Mouse (Mus musculus) fibroblast of lung, adult 2 months (primary cell): ENCODE results near the gene Lefty2.

Experiments used
- DNase-seq: peaks from one replicate; pipeline ENCODE4 v3.0.0-alpha.2; 2011; ENCODE audit warnings: low read depth

Lefty2 gene

GRCm38 (mm10) chr1:180892808-180893207 lies at the start of gene Lefty2:
Lefty2 (plus strand) TSS chr1:180893108.
- DNase-seq = no peak

GRCm38 (mm10) chr1:180848114-180848510 lies 44.8 kb upstream of the Lefty2 start:
- DNase-seq = peak; percentile 73

- DNase-seq = no peak
Measured at GRCm38 (mm10) chr1:180848511-180849241, 44.2 kb upstream of the Lefty2 start.

- no peak for DNase-seq
Measured at GRCm38 (mm10) chr1:180849701-180850301, 43.1 kb upstream of the Lefty2 start.

- peak; percentile 99 for DNase-seq
Measured at GRCm38 (mm10) chr1:180850316-180851270, 42.3 kb upstream of the Lefty2 start, which contains the start of gene Sde2. Sde2 (plus strand) TSS chr1:180851127.

- DNase-seq = no peak
Measured at GRCm38 (mm10) chr1:180858763-180859162, 34.1 kb upstream of the Lefty2 start.

- no peak for DNase-seq
Measured at GRCm38 (mm10) chr1:180860030-180860429, 32.9 kb upstream of the Lefty2 start.

- no peak for DNase-seq
Measured at GRCm38 (mm10) chr1:180863606-180864005, 29.3 kb upstream of the Lefty2 start.

GRCm38 (mm10) chr1:180866001-180866400 lies 26.9 kb upstream of the Lefty2 start:
- DNase-seq = no peak

- no peak for DNase-seq
Measured at GRCm38 (mm10) chr1:180870122-180870650, 22.7 kb upstream of the Lefty2 start.

- DNase-seq = no peak
Measured at GRCm38 (mm10) chr1:180873861-180874484, 18.9 kb upstream of the Lefty2 start.

GRCm38 (mm10) chr1:180874615-180875014 lies 18.3 kb upstream of the Lefty2 start:
- no peak for DNase-seq

GRCm38 (mm10) chr1:180875126-180875525 lies 17.8 kb upstream of the Lefty2 start:
- DNase-seq = no peak

- DNase-seq = no peak
Measured at GRCm38 (mm10) chr1:180877466-180877865, 15.4 kb upstream of the Lefty2 start.

- no peak for DNase-seq
Measured at GRCm38 (mm10) chr1:180881768-180882167, 11.1 kb upstream of the Lefty2 start.

- no peak for DNase-seq
Measured at GRCm38 (mm10) chr1:180883731-180884130, 9.2 kb upstream of the Lefty2 start.

GRCm38 (mm10) chr1:180884484-180884883 lies 8.4 kb upstream of the Lefty2 start:
- no peak for DNase-seq

- DNase-seq = peak; percentile 80
Measured at GRCm38 (mm10) chr1:180888556-180889042, 4.3 kb upstream of the Lefty2 start.

GRCm38 (mm10) chr1:180889172-180889571 lies 3.7 kb upstream of the Lefty2 start:
- no peak for DNase-seq

GRCm38 (mm10) chr1:180889841-180890240 lies 3.1 kb upstream of the Lefty2 start:
- DNase-seq = no peak
